Mouse (Mus musculus): ENCODE data around the gene Dnajb12. TPM values are rescaled to one million over a fixed set of nuclear protein-coding genes. Genes with fewer than 3 reads are reported as not detected.
A peak's percentile ranks its signal among the peaks of the same experiment; 100 is the strongest.

Dnajb12 gene
- 27.5 and 28.6 TPM in 2 replicates for polyA plus RNA-seq (2014; fragmentation: Nextera tagmentation; extraction: Ambion mirVana)

GRCm38 (mm10) chr10:59879255-59880028, at the start of gene Dnajb12:
TSS of gene Dnajb12 (plus strand) at chr10:59879556.
- Histone ChIP-seq H3K27ac (ENCODE audit: low read depth) (peak within 1 kb of the TSS; percentile 100), H3K9ac (ENCODE audit: low read length) (peak within 1 kb of the TSS; percentile 99), H3K4me3 (ENCODE audit: low read depth, low read length) (peak within 1 kb of the TSS; percentile 98), H3K4me1 (replicated peaks; ENCODE audit: control insufficient read depth, insufficient read depth, low read length) (peaks cover 12% of the 10 kb centered on the region), H3K27me3 (replicated peaks; ENCODE audit: control insufficient read depth, insufficient read depth, low read length) (no peaks in the 10 kb centered on the region), H3K9me3 (ENCODE audit: control insufficient read depth, low read length) (no peaks in the 10 kb centered on the region), H3K4me2 (ENCODE audit: low read length) (peak within 1 kb of the TSS; percentile 86), H3K36me3 (ENCODE audit: control insufficient read depth, insufficient read depth, low read length) (0 out of 2 replicates have a peak, but pooled peaks cover 6% of the 10 kb centered on the region)
- ATAC-seq (replicated peaks; ENCODE audit: low FRiP score, low TSS enrichment, low read depth) (peak; percentile 93), DNase-seq (ENCODE audit: low spot score) (peak; percentile 99)
- WGBS, result under 1% methylated on average over 70 of the region's 80 CpGs

- no peak overlapping the region for H3K27ac ChIP-seq (ENCODE audit: low read depth)
- no peak overlapping the region for H3K4me3 ChIP-seq (ENCODE audit: low read depth, low read length)
- no peaks in the 10 kb centered on the region for H3K27me3 ChIP-seq (replicated peaks; ENCODE audit: control insufficient read depth, insufficient read depth, low read length)
- peaks cover 37% of the 10 kb centered on the region for H3K36me3 ChIP-seq (ENCODE audit: control insufficient read depth, insufficient read depth, low read length)
- 97% methylated on average over 6 of the region's 6 CpGs for WGBS
- H3K4me1 ChIP-seq (replicated peaks; ENCODE audit: control insufficient read depth, insufficient read depth, low read length), result no peaks in the 10 kb centered on the region
- H3K9ac ChIP-seq (ENCODE audit: low read length), result no peak overlapping the region
- no peaks in the 10 kb centered on the region for H3K9me3 ChIP-seq (ENCODE audit: control insufficient read depth, low read length)
- no peak overlapping the region for H3K4me2 ChIP-seq (ENCODE audit: low read length)
- no peak for DNase-seq (ENCODE audit: low spot score)
- no peak for ATAC-seq (replicated peaks; ENCODE audit: low FRiP score, low TSS enrichment, low read depth)
These were observed 49.5 kb upstream of the Dnajb12 start for GRCm38 (mm10) chr10:59829886-59830285.

GRCm38 (mm10) chr10:59831950-59832349, 47.4 kb upstream of the Dnajb12 start:
- ATAC-seq (replicated peaks; ENCODE audit: low FRiP score, low TSS enrichment, low read depth) (no peak), DNase-seq (ENCODE audit: low spot score) (no peak)
- H3K36me3 ChIP-seq (ENCODE audit: control insufficient read depth, insufficient read depth, low read length), result peaks cover 36% of the 10 kb centered on the region
- no peaks in the 10 kb centered on the region for H3K4me1 ChIP-seq (replicated peaks; ENCODE audit: control insufficient read depth, insufficient read depth, low read length)
- H3K4me2 ChIP-seq (ENCODE audit: low read length), result no peak overlapping the region
- no peaks in the 10 kb centered on the region for H3K9me3 ChIP-seq (ENCODE audit: control insufficient read depth, low read length)
- no peak overlapping the region for H3K4me3 ChIP-seq (ENCODE audit: low read depth, low read length)
- 72% methylated on average over 7 of the region's 7 CpGs for WGBS
- H3K27ac ChIP-seq (ENCODE audit: low read depth), result no peak overlapping the region
- H3K27me3 ChIP-seq (replicated peaks; ENCODE audit: control insufficient read depth, insufficient read depth, low read length), result no peaks in the 10 kb centered on the region
- H3K9ac ChIP-seq (ENCODE audit: low read length), result no peak overlapping the region

GRCm38 (mm10) chr10:59835301-59836155, 43.8 kb upstream of the Dnajb12 start:
- DNase-seq (ENCODE audit: low spot score) (no peak), ATAC-seq (replicated peaks; ENCODE audit: low FRiP score, low TSS enrichment, low read depth) (no peak)
- H3K27ac ChIP-seq (ENCODE audit: low read depth), result no peak overlapping the region
- H3K9ac ChIP-seq (ENCODE audit: low read length), result no peak overlapping the region
- no peaks in the 10 kb centered on the region for H3K27me3 ChIP-seq (replicated peaks; ENCODE audit: control insufficient read depth, insufficient read depth, low read length)
- H3K4me2 ChIP-seq (ENCODE audit: low read length), result no peak overlapping the region
- no peak overlapping the region for H3K4me3 ChIP-seq (ENCODE audit: low read depth, low read length)
- WGBS, result 71% methylated on average over 14 of the region's 14 CpGs
- H3K9me3 ChIP-seq (ENCODE audit: control insufficient read depth, low read length), result no peaks in the 10 kb centered on the region
- no peaks in the 10 kb centered on the region for H3K4me1 ChIP-seq (replicated peaks; ENCODE audit: control insufficient read depth, insufficient read depth, low read length)
- H3K36me3 ChIP-seq (ENCODE audit: control insufficient read depth, insufficient read depth, low read length), result peaks cover 7% of the 10 kb centered on the region; the same call in 1 of the 2 replicates

DNA sequence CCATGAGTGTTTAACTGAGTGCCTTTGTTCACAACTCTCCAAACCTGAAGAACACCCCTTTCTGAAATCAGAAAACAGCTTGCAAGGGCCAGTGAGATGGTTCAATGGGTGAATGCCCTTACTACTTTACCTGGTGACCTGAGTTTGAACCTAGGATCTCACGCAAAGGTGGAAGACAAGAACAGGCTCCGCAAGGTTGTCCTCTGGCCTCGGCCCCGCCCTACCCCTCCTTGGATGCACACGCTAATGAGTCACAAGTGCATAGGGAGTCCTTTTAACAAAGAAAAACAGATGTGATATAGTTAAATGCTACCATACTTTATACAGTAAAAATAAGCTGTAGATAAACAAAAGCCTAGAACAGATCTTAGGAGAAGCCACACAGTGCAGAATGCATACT, 41.9 kb upstream of the Dnajb12 start:
- DNase-seq (ENCODE audit: low spot score), result no peak
- WGBS, result 83% methylated on average over 5 of the region's 5 CpGs
- Histone ChIP-seq H3K9ac (ENCODE audit: low read length) (no peak overlapping the region), H3K36me3 (ENCODE audit: control insufficient read depth, insufficient read depth, low read length) (peaks cover 5% of the 10 kb centered on the region; the same call in 1 of the 2 replicates), H3K27me3 (replicated peaks; ENCODE audit: control insufficient read depth, insufficient read depth, low read length) (no peaks in the 10 kb centered on the region), H3K9me3 (ENCODE audit: control insufficient read depth, low read length) (no peaks in the 10 kb centered on the region), H3K4me1 (replicated peaks; ENCODE audit: control insufficient read depth, insufficient read depth, low read length) (no peaks in the 10 kb centered on the region), H3K27ac (ENCODE audit: low read depth) (no peak overlapping the region), H3K4me2 (ENCODE audit: low read length) (no peak overlapping the region), H3K4me3 (ENCODE audit: low read depth, low read length) (no peak overlapping the region)
- no peak for ATAC-seq (replicated peaks; ENCODE audit: low FRiP score, low TSS enrichment, low read depth)

GRCm38 (mm10) chr10:59841434-59841833, 37.9 kb upstream of the Dnajb12 start:
- H3K27ac ChIP-seq (ENCODE audit: low read depth), result no peak overlapping the region
- no peak for DNase-seq (ENCODE audit: low spot score)
- no peaks in the 10 kb centered on the region for H3K36me3 ChIP-seq (ENCODE audit: control insufficient read depth, insufficient read depth, low read length)
- H3K27me3 ChIP-seq (replicated peaks; ENCODE audit: control insufficient read depth, insufficient read depth, low read length), result no peaks in the 10 kb centered on the region
- 94% methylated on average over 8 of the region's 8 CpGs for WGBS
- no peaks in the 10 kb centered on the region for H3K4me1 ChIP-seq (replicated peaks; ENCODE audit: control insufficient read depth, insufficient read depth, low read length)
- no peaks in the 10 kb centered on the region for H3K9me3 ChIP-seq (ENCODE audit: control insufficient read depth, low read length)
- no peak overlapping the region for H3K4me3 ChIP-seq (ENCODE audit: low read depth, low read length)
- H3K4me2 ChIP-seq (ENCODE audit: low read length), result no peak overlapping the region
- ATAC-seq (replicated peaks; ENCODE audit: low FRiP score, low TSS enrichment, low read depth), result no peak
- no peak overlapping the region for H3K9ac ChIP-seq (ENCODE audit: low read length)

GRCm38 (mm10) chr10:59843125-59843524, 36.2 kb upstream of the Dnajb12 start:
- 47% methylated on average over 5 of the region's 5 CpGs for WGBS
- Histone ChIP-seq H3K36me3 (ENCODE audit: control insufficient read depth, insufficient read depth, low read length) (no peaks in the 10 kb centered on the region), H3K4me2 (ENCODE audit: low read length) (no peak overlapping the region), H3K27me3 (replicated peaks; ENCODE audit: control insufficient read depth, insufficient read depth, low read length) (no peaks in the 10 kb centered on the region), H3K9ac (ENCODE audit: low read length) (no peak overlapping the region), H3K4me1 (replicated peaks; ENCODE audit: control insufficient read depth, insufficient read depth, low read length) (no peaks in the 10 kb centered on the region), H3K4me3 (ENCODE audit: low read depth, low read length) (no peak overlapping the region), H3K27ac (ENCODE audit: low read depth) (no peak overlapping the region), H3K9me3 (ENCODE audit: control insufficient read depth, low read length) (no peaks in the 10 kb centered on the region)
- ATAC-seq (replicated peaks; ENCODE audit: low FRiP score, low TSS enrichment, low read depth) (no peak), DNase-seq (ENCODE audit: low spot score) (no peak)

GRCm38 (mm10) chr10:59844686-59845085, 34.7 kb upstream of the Dnajb12 start:
- H3K9ac ChIP-seq (ENCODE audit: low read length), result no peak overlapping the region
- ATAC-seq (replicated peaks; ENCODE audit: low FRiP score, low TSS enrichment, low read depth), result no peak
- no peaks in the 10 kb centered on the region for H3K9me3 ChIP-seq (ENCODE audit: control insufficient read depth, low read length)
- DNase-seq (ENCODE audit: low spot score), result no peak
- H3K27me3 ChIP-seq (replicated peaks; ENCODE audit: control insufficient read depth, insufficient read depth, low read length), result no peaks in the 10 kb centered on the region
- no peaks in the 10 kb centered on the region for H3K36me3 ChIP-seq (ENCODE audit: control insufficient read depth, insufficient read depth, low read length)
- H3K27ac ChIP-seq (ENCODE audit: low read depth), result no peak overlapping the region
- no peak overlapping the region for H3K4me2 ChIP-seq (ENCODE audit: low read length)
- H3K4me3 ChIP-seq (ENCODE audit: low read depth, low read length), result no peak overlapping the region
- H3K4me1 ChIP-seq (replicated peaks; ENCODE audit: control insufficient read depth, insufficient read depth, low read length), result no peaks in the 10 kb centered on the region
- 54% methylated on average over 9 of the region's 9 CpGs for WGBS

All from intestine, embryonic 14.5 days (tissue).